Mouse (Mus musculus) adrenal gland, postnatal 4 days (tissue): ENCODE data around the gene Mmrn2. TPM values are rescaled to one million over a fixed set of nuclear protein-coding genes. Genes with fewer than 3 reads are reported as not detected.
"Not testable (repeated sequence)": the region's sequence is repeated elsewhere in the genome, so short reads cannot be mapped to it uniquely, and the experiment has no call there.

ENCODE experiments used
- DNase-seq, 2 experiments: peaks; one replicate each; pipeline ENCODE4 v3.0.0; 2021 to 2022; ENCODE audit warnings: low spot score in 2 of 2, mixed read lengths in 2 of 2
- total RNA-seq, 2 experiments: library from RNA; stranded (reverse); gene quantifications; 2 replicates each; pipeline ENCODE4 v1.2.3; 2021

Gene Mmrn2
- total RNA-seq, 2 experiments from 2014 or later = 26.0 to 28.3 TPM

DNA sequence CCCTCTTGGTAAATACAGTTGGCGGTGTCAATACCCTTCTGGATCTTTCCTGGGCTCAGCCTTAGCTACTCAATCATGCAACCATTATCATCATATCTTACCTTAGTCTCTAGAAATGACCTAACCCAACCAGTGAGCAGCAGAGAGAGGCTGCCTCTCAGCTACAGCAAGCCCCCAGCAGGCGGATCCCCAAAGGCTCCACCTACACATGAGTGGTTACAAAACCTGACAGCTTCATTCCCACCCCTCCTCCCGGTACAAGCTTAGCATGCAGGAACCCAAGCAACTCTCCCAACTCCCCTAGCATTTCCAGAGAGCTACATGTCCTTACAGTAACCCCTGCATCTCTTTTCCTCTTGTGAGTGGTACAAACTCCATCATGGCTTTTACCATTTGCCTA is 24.8 kb downstream of the Mmrn2 start:
- DNase-seq = no peak

DNA sequence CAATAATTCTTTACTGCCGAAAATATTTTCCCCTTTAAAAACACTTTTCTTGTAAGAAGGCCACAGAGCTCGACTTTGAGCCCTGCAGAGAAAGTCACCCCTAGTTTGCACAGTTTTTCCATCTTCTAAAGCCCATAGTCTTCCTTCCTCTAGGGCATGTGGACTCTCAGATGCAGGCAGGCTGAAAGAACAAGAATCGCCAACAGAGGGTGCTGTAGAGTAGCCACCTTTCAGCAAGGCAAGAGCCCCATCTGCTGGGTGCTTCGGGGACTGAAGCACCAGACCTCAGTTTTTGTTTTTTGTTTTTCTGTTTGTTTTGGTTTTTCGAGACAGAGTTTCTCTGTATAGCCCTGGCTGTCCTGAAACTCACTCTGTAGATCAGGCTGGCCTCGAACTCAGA is 25.9 kb downstream of the Mmrn2 start:
- peak; percentile 48 to 55 for DNase-seq

DNA sequence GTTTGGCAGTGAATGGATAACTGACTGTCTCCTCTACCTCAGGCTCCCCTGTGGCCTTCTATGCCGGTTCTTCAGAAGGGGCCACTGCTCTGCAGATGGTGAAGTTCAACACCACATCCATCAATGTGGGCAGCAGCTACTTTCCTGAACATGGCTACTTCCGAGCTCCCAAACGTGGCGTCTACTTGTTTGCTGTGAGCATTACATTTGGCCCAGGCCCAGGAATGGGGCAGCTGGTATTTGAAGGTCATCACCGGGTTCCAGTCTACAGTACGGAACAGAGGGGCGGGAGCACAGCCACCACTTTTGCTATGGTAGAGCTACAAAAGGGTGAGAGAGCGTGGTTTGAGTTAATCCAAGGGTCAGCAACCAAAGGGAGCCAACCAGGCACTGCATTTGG is 27.6 kb downstream of the Mmrn2 start:
- DNase-seq = no peak

DNA sequence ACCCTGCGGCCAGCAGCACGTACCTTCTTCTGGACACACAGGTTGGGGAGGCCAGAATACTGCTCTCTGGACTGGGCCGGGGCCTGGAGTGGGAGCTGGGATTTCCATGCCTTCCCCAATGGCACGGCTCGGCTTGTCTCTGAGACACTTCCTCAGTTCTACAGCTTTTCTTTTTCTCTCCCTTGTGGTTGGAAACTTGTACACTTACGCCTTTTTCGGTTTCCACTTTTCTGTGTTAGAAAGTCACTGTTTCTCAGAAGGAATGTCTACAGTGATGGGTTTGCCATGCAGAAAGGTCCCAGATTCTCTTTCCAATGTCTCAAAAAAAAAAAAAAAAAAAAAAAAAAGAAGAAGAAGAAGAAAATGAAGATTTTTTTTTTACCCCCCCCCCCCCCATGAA is 28.2 kb downstream of the Mmrn2 start:
- no peak for DNase-seq

DNA sequence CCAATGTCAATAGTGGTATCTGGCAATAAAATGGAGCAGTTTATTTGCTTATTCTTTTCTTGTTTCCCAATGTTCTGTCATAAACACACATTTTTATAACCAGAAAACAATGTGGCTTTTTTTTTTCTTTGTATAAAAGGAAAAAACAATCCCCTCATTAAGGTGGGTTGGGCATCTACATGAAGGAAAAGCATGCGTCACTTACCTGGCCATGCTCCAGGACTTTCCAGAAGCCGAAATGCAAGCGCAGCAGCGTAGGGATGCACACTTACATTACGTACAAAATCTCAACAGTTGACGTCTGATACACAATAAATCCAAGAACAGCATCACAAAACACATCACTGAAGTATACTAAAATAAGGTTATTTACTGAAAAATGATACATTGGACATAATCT is 35.5 kb downstream of the Mmrn2 start:
- DNase-seq = no peak

DNA sequence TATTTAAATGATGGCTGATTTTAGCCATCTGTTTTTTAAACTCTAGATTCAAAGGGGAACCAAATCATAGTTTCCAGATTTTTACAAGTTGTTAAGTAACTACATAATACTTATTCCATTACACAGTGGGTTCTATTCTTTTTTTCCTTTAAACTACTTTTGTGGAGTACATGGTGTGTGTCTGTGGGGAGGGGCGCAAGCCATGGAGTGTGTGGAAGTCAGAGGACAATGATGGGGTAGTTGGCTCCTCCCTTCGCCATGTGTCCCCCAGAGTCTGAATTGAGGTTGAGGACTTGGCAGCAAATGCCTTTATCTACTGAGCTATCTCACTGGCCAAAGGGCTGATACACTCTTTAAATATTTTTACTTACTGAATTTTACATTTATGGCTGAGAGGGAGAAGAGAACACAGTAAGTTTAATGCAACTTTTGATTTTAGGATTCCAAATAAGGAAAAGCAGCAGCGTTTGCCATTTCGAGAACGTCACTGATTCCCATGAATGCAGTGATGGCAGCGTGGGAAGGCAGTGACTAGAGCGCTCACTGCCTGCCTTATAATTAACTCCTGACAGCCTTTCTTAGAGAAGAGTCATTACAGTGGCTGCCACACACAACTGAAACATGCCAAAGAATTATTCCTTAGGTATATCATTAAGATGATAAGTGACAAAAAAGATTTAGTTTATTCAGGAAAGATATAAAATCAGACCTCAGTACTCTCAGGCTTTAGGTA is 37.1 kb downstream of the Mmrn2 start:
- DNase-seq = no peak

DNA sequence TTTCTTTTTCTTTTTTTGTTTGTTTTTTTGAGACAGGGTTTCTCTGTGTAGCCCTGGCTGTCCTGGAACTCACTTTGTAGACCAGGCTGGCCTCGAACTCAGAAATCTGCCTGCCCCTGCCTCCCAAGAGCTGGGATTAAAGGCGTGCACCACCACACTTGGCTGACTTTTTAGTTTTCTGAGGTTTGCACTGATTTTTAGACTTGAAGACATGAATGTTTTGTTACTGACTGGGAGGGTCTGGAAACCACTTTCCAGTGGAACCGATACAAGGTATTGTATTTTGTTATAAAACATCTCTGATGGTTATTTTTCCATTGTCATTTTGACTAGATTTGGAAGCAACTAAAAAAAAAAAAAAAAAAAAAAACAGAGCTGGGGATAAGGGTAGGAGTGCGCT is 41.7 kb downstream of the Mmrn2 start:
- not testable (repeated sequence) for DNase-seq

DNA sequence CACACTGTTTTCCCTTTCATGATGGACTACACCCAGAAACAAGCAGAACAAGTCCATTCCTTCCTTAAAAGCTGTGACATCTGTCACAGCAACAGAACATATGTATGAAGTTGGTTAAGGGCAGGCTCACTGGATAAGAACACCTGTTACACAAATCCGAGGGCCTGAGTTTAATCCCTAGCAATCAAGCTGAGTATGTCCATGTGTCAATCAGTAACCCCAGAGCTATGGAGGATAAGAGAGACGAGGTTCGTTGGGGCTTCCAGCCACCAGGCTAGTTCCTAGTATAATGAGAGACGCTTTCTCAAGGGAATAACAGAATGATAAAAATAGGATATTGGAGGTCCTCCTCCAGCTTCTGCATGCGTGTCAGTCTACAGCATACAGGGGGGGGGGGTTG is 42.2 kb downstream of the Mmrn2 start:
- DNase-seq = no peak

DNA sequence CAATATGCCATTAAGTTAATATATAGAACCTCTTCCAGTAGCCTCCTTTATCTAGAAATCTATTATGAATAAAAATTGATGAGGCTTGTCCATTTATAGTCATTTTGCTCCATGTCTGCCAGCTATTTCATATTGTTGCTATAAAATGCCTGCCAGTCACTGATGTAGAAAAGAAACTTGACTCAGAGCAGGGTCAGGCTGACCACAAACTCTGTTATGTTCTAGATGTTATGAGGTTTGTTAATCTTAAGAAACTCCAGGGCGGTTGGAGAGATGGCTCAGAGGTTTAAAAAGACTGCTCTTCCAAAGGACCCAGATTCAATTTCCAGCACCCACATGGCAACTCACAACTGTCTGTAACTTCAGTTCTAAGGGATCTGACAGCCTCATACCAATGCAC is 45.8 kb downstream of the Mmrn2 start:
- DNase-seq = no peak

DNA sequence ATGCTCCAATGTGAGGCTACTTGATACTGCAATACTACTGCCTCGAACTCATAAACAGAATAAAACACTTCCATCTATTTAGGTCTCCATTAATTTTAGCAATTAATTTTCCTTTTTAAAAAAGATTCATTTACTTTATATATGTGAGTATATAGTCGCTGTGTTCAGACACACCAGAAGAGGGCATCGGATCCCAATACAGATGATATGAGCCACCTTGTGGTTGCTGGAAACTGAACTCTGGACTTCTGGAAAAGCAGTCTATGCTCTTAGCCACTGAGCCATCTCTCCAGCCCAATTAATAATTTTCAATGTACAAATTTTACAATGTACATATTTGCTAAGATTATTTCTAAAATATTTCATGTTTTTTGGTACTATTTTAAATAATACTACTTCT is 53.0 kb downstream of the Mmrn2 start:
- no peak for DNase-seq

DNA sequence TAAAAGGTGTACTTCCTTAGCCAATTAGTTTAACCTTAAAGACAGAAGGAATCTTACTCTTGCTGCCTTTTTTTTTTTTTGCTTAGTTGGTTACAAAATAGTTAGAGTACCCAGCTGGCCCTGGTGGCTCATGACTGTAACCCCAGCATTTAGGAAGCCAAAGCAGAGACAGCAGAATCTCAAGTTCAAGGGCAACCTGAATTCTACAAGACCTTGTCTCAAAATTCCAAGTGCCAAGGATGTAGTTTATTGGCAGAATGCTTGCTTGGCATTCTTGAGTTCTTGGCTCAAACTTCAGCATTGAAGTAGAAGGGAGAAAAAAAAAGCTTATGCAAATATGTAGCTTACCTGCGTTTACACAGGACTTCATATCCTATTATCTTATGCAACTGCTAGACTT is 53.8 kb downstream of the Mmrn2 start:
- no peak for DNase-seq

DNA sequence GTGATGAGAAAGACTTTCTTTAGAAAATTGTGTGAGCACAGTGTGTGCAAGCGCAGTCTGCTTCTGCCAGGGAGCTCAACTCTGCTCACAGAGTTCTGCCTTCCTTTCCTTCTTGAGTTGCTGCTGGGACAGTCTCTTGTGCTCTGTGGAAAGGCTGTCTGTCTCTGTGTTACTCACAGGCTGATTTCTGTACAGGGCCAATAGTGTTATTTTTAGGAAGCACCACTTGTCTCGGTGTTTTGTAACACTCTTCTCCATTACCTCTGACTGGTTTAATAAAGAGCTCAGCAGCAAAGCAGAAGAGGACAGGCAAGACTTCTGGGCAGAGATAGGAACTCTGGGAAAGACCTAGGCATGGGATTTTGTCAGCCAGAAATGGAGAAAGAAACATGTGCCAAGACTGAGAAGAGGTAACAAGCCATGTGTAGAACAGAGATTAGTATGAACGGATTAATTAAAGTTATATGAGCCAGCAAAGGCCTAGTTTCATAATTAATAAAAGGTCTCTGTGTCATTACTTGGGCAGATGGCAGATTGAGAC is 65.3 kb downstream of the Mmrn2 start:
- DNase-seq = no peak

DNA sequence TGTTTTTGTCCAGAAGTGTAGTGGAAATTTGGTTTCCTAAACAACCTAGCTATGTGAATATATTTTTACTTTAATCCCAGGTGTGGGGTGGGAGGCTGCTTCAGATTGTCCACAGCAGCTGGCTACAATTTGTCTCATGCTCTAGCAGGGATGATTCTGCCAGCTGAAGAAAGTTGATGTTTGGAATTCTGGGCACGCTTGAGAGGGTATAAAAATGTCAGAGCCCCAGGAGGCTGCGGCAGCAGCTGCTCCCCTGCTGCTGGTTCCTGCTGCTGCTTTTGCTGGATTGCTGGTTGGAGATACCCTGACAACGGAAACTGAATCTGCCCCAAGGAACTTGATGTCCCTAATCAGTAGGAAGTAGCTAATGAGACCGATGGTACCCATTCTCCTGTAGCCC is 67.3 kb downstream of the Mmrn2 start:
- no peak for DNase-seq

DNA sequence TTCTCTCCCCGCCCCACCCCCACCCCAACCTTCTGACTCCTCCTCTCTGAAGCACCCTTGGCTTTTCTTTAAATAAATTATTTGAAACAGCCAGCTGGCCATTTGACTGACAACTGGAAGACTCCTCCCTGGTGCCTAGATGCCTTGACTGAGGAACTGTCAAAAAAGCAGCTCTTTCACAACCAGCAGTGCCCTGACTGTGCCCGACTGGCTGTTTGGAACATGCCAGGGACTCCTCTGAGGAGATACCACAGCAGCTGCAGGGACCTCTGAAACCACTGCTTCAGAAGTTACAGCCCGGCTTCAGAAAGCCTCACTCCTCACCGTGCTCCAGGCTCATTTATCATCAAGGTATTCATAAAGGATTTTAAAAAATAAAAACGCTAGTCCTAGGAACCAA is 69.1 kb downstream of the Mmrn2 start:
- DNase-seq = no peak

DNA sequence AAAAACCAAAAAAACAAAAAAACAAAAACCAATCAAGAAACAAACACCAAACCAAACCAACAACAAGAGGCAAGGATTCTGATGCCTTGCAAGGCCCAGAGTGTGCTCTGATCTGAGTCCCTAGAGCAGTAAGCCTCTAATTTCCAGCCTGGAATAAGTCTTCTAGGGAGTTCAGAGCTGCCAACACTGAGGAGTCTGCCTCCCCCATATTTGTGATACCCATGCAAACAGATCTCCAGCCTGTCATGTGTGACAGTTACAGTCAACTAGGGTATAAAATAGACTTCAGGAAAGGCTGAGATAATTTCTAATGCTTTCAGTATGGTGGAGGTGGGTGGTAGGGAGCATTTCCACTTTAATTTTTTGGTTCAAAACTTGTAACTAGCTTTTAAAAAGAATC is 69.7 kb downstream of the Mmrn2 start:
- DNase-seq = no peak

DNA sequence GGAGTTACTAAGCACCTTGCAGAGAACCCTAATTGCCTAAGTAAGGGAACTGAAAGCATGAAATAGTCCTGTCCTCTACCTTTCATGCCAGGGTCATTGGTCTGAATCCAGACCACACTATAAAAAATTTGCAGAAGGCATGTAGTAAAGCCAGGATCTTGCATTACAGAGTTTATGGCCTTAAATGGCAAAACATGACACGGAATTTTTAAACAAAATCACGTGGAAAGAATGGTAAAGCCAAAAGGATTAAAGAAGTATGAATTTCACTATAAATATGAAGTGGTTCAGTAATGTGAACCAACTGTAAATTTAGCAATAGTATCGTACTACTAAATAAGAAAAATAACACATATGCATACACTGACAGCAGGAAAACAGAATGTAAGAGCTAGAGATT is 70.1 kb downstream of the Mmrn2 start:
- DNase-seq = no peak

DNA sequence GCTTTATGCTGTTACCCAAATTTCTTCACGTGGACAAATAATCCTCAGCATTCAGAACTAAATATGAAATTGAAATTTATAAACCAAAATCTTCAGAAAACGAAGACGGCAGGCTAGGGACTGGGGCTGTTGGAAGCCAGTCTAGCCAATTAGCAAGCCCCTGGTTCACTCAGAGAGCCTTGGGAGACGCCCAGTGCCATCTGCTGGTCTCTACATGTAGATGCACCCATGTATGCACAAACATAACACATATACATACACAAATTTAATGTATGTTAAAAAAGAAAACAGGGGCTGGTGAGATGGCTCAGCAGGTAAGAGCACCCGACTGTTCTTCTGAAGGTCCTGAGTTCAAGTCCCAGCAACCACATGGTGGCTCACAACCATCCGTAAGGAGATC is 71.4 kb downstream of the Mmrn2 start:
- no peak for DNase-seq

DNA sequence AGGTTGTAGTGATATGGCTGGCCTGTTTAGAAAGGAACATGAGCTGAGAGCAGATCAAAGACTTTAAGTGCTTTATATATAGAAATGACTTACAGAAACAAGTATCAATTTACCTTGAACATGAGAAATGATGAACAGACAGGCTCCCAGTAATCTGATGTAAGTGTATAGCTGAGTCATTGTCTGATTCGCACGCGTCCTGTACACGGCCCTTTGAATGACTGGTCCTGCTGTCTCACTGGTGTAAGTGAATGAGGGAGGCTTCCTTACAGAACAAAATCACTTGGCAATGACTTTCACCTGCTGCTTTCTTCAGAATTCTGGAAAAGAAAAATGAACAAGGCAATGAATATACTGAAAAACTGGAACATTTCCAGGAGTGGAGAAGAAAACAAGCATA is 72.4 kb downstream of the Mmrn2 start:
- DNase-seq = no peak

DNA sequence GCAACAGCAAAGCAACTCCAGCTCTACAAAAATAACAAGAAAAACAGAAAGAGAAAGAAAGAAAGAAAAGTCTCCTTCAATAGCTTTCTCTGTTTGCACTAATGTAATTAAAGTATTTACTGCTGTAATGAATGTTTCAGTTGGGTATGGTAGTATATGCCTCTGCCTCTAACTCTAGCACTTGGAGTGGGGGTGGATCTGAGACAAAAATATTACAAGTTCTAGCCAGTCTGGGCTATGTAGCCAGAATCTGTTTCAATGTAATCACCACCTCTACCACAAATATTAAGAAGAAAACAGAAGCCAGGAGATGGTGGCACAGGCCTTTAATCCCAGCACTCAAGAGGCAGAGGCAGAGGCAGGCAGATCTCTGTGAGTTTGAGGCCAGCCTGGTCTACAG is 73.1 kb downstream of the Mmrn2 start:
- no peak for DNase-seq

DNA sequence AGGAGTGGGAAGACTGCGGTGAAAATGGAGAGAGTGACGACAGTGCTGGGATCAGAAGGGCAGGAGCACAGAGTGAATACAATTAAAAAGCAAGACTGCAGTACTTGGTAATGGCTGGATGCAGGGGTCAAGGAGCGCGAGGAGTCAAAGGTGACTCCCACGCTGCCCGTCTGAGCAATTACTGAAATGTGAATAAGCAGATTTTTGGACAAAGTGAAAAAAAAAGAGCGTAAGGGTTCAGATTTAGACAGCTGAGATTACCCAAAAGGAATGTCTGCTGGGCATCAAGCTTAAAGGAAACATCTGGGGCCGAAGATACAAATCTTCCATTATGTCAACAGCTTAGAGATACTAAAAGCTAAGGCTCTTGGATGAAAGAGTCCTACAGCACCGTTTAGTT is 74.5 kb downstream of the Mmrn2 start:
- no peak for DNase-seq

DNA sequence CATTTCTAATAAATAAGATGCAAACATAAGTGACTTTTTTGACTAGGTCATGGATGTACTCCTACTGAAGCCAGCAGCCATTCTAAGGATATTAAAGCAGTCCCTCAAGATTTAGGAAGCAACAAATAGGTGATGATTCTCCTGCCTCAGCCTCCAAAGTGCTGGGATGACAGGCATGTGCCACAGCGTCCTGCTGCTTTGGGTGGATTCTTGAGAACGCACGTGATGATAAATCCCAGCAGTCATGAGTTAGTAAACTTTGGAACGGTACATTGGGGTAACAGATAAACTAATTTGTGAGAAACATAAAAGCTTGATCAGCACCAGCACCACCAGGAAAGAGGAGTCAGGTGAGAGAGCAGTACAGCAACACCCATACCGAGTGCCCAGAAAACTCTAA is 75.2 kb downstream of the Mmrn2 start:
- DNase-seq = no peak

DNA sequence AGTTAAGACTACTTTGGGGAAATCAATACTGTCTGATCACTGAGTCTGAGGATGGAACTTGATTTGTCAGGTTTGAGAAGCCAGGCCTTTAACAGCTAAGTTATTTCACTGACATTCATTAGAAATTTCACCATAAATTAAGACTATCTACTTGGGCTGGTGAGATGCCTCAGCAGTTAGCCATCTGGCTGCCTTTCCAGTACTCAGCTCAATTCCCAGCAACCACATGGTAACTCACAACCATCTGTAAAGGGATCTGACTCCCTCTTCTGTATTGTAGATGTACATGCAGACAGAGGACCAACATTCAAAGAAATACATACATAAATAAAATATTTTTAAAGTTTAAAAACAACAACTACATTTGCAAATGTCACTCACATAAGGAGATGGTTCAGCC is 76.6 kb downstream of the Mmrn2 start:
- DNase-seq = no peak

DNA sequence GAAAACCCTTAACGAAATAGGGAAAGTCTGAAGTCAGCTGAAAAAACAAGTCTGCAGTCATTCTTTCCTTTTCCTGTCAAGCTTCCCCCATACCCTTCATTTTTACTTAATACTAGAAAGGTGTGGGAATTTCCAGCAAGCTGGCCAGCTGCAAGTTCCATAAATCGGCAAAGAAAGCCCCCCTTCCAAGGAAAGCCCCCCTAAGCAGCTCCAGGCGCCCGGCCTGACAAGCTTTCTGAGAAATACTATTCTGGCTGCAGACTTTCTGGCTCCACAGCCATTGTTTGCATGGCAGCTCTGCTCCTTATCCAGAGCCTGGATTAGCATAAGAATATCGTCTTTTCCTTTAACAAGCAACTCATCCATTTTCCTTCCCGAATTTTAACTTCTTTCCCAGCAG is 78.4 kb downstream of the Mmrn2 start:
- no peak for DNase-seq
